31 mouse cellular contexts compared by ENCODE assay signal in the genomic region with DNA sequence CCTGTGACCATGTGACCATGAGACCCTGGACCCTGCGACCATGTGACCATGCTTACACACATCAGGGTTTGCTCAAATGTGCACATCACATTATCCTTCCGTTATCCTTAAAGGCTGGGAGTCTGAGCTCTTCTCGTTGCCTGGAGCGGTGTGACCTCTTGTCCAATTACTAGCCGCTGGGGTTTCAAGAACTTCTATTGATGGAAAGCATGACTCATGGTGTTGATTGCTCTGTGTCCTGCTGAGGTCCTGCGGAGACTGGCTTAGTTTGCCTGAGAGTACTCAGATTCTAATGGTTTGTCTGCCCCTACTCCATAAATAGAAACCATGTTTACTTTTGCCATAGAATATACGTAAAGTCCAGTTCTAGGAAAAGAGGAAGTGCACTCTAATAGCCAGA.
A peak's percentile ranks its signal among the peaks of the same experiment; 100 is the strongest.
DNase-seq lines count a peak whose midpoint lies in the region; ATAC-seq lines count a peak whose summit lies in the region.
"Had no signal": no experiment of that assay in that cellular context is flagged by ENCODE, and none has a peak within 500 bp of the region (broad histone marks: within the 10 kb centered on the region; RNA-seq: fewer than 3 reads in every experiment).

No protein-coding gene starts in this region.

- H3K36me3 ChIP-seq in heart, embryonic 12.5 days = no peaks in the 10 kb centered on the region
- H3K36me3 ChIP-seq in midbrain, embryonic 10.5 days = no peaks in the 10 kb centered on the region
- H3K36me3 ChIP-seq: embryonic facial prominence, embryonic 12.5 days; forebrain, embryonic 10.5 days; forebrain, embryonic 15.5 days; heart, embryonic 10.5 days; hindbrain, embryonic 15.5 days; kidney, embryonic 15.5 days; limb, embryonic 15.5 days; liver, embryonic 13.5 days; midbrain, embryonic 12.5 days had no signal

- H3K9me3 ChIP-seq in heart, embryonic 12.5 days (replicated peaks) = no peaks in the 10 kb centered on the region
- no peaks in the 10 kb centered on the region for H3K9me3 ChIP-seq in midbrain, embryonic 10.5 days (replicated peaks)
- H3K9me3 ChIP-seq: embryonic facial prominence, embryonic 12.5 days; forebrain, embryonic 10.5 days; forebrain, embryonic 15.5 days; heart, embryonic 10.5 days; hindbrain, embryonic 15.5 days; kidney, embryonic 15.5 days; limb, embryonic 15.5 days; liver, embryonic 13.5 days; midbrain, embryonic 12.5 days had no signal

- H3K27me3 ChIP-seq in heart, embryonic 12.5 days (replicated peaks) = no peaks in the 10 kb centered on the region
- no peaks in the 10 kb centered on the region for H3K27me3 ChIP-seq in midbrain, embryonic 10.5 days (ENCODE audit: low read depth, poor library complexity, severe bottlenecking)
- H3K27me3 ChIP-seq: embryonic facial prominence, embryonic 12.5 days; forebrain, embryonic 15.5 days; hindbrain, embryonic 15.5 days; kidney, embryonic 15.5 days; limb, embryonic 15.5 days; liver, embryonic 13.5 days; midbrain, embryonic 12.5 days had no signal

- WGBS in heart, embryonic 12.5 days = 51% methylated on average over 7 of the region's 7 CpGs
- WGBS in midbrain, embryonic 10.5 days = 85% methylated on average over 7 of the region's 7 CpGs

- no peak overlapping the region for H3K27ac ChIP-seq in heart, embryonic 12.5 days (ENCODE audit: poor library complexity, severe bottlenecking)
- H3K27ac ChIP-seq in midbrain, embryonic 10.5 days (replicated peaks) = no peak overlapping the region
- H3K27ac ChIP-seq: embryonic facial prominence, embryonic 12.5 days; forebrain, embryonic 10.5 days; forebrain, embryonic 15.5 days; heart, embryonic 10.5 days; hindbrain, embryonic 15.5 days; kidney, embryonic 15.5 days; left cerebral cortex, adult 2 months; limb, embryonic 15.5 days; liver, embryonic 13.5 days; midbrain, embryonic 12.5 days had no signal

- H3K4me3 ChIP-seq in heart, embryonic 12.5 days = no peak overlapping the region
- no peak overlapping the region for H3K4me3 ChIP-seq in midbrain, embryonic 10.5 days
- H3K4me3 ChIP-seq: embryonic facial prominence, embryonic 12.5 days; forebrain, embryonic 10.5 days; forebrain, embryonic 15.5 days; heart, embryonic 10.5 days; hindbrain, embryonic 15.5 days; kidney, embryonic 15.5 days; left cerebral cortex, adult 2 months; limb, embryonic 15.5 days; liver, embryonic 13.5 days; midbrain, embryonic 12.5 days had no signal

- no peak for ATAC-seq in heart, embryonic 12.5 days (ENCODE audit: insufficient number of reproducible peaks, low FRiP score)
- ATAC-seq: activated CD4-positive, CD25-positive, alpha-beta regulatory T cell, adult 4 months; forebrain, embryonic 15.5 days; inflammation-experienced regulatory T-cells, adult 6 months had no signal

- peak; percentile 23 for DNase-seq in heart, adult 8-10 months (ENCODE audit: low spot score)
- DNase-seq in retina, postnatal 1 day = peak; percentile 29
- no peak for DNase-seq in retina, embryonic 14.5 days (ENCODE audit: low spot score)
- peak; percentile 20 for DNase-seq in embryo, embryonic 11 days
- DNase-seq in layer of hippocampus, postnatal 36 days = no peak
- no peak for DNase-seq in midbrain, embryonic 10.5 days (ENCODE audit: low spot score)
- DNase-seq: adrenal gland, adult 8-10 months; B cell, adult 2 months; cerebellum, adult 11 months; cerebellum, adult 9-11 months; kidney, adult 18-20 months; kidney, postnatal 25 days; liver, embryonic 13.5 days; lung, adult 18-20 months; lung, postnatal 36 days; right cerebral cortex, postnatal 25 days; spleen, adult 18-20 months; thymus, adult 18-20 months; thymus, postnatal 25 days had no signal

- 0 out of 2 replicates have a peak, but pooled peaks cover 4% of the 10 kb centered on the region for H3K4me1 ChIP-seq in heart, embryonic 12.5 days (replicated peaks)
- H3K4me1 ChIP-seq in midbrain, embryonic 10.5 days = no peaks in the 10 kb centered on the region
- H3K4me1 ChIP-seq: embryonic facial prominence, embryonic 12.5 days; forebrain, embryonic 10.5 days; forebrain, embryonic 15.5 days; heart, embryonic 10.5 days; hindbrain, embryonic 15.5 days; liver, embryonic 13.5 days; midbrain, embryonic 12.5 days had no signal

- no peak overlapping the region for H3K4me2 ChIP-seq in heart, embryonic 12.5 days
- H3K4me2 ChIP-seq: embryonic facial prominence, embryonic 12.5 days; forebrain, embryonic 15.5 days; hindbrain, embryonic 15.5 days; kidney, embryonic 15.5 days; limb, embryonic 15.5 days; liver, embryonic 13.5 days; midbrain, embryonic 12.5 days had no signal

- H3K9ac ChIP-seq in heart, embryonic 12.5 days = no peak overlapping the region
- H3K9ac ChIP-seq: embryonic facial prominence, embryonic 12.5 days; forebrain, embryonic 15.5 days; hindbrain, embryonic 15.5 days; kidney, embryonic 15.5 days; limb, embryonic 15.5 days; liver, embryonic 13.5 days; midbrain, embryonic 12.5 days had no signal

Comparison
In these comparisons a context has a peak if more than half of its experiments do, and no peak if none do; other contexts are left out.
1. DNase-seq: peak in heart, adult 8-10 months (single experiment), retina, postnatal 1 day (single experiment) and embryo, embryonic 11 days (single experiment); none in retina, embryonic 14.5 days (single experiment), layer of hippocampus, postnatal 36 days (0 of 2) and midbrain, embryonic 10.5 days (single experiment).